Mouse (Mus musculus) limb, embryonic 14.5 days (tissue): ENCODE results near the gene Gm6217. TPM values are rescaled to one million over a fixed set of nuclear protein-coding genes. Genes with fewer than 3 reads are reported as not detected.

ENCODE experiments used
- ATAC-seq: fragments of 200-750 bp; cut with Nextera tagmentation; 2 replicates; pipeline ENCODE4 v1.8.0; 2017; ENCODE audit warnings: low read depth, moderate number of reproducible peaks, moderate TSS enrichment; ENCODE audit not compliant: low FRiP score
- DNase-seq: peaks from one replicate; pipeline ENCODE4 v3.0.0-alpha.2; 2015; ENCODE audit warnings: low spot score
- H3K27ac ChIP-seq: fragments of 300-500 bp; sonication (generic); replicated peaks from 2 replicates; pipeline ENCODE4 v1.5.1; 2014; ENCODE audit warnings: low read depth, mild to moderate bottlenecking, low read length, moderate library complexity, mixed read lengths
- H3K27me3 ChIP-seq: fragments of 300-500 bp; sonication (generic); 2 replicates; pipeline ENCODE4 v1.6.1; 2014; ENCODE audit warnings: low read length, mixed read lengths; ENCODE audit not compliant: control insufficient read depth, insufficient read depth
- H3K36me3 ChIP-seq: fragments of 300-500 bp; sonication (generic); 2 replicates; pipeline ENCODE4 v1.6.1; 2014; ENCODE audit warnings: mild to moderate bottlenecking, low read length, moderate library complexity, mixed read lengths; ENCODE audit not compliant: control insufficient read depth, insufficient read depth
- H3K4me1 ChIP-seq: fragments of 300-500 bp; sonication (generic); 2 replicates; pipeline ENCODE4 v1.6.1; 2014; ENCODE audit warnings: antibody characterized with exemption, low read length, mixed read lengths; ENCODE audit not compliant: control insufficient read depth, insufficient read depth
- H3K4me2 ChIP-seq: fragments of 300-500 bp; sonication (generic); replicated peaks from 2 replicates; pipeline ENCODE4 v1.6.1; 2014; ENCODE audit warnings: low read depth, mild to moderate bottlenecking, low read length, moderate library complexity; ENCODE audit not compliant: severe bottlenecking
- H3K4me3 ChIP-seq: fragments of 300-500 bp; sonication (generic); replicated peaks from 2 replicates; pipeline ENCODE4 v1.5.1; 2014; ENCODE audit warnings: low read length
- H3K9ac ChIP-seq: fragments of 300-500 bp; sonication (generic); 2 replicates; pipeline ENCODE4 v1.6.1; 2014; ENCODE audit warnings: mild to moderate bottlenecking, low read depth, low read length, moderate library complexity; ENCODE audit not compliant: severe bottlenecking
- H3K9me3 ChIP-seq: fragments of 300-500 bp; sonication (generic); 2 replicates; pipeline ENCODE4 v1.6.1; 2016; ENCODE audit warnings: low read length; ENCODE audit not compliant: control insufficient read depth
- POLR2A ChIP-seq: fragments of 200-500 bp; IDR thresholded peaks from 2 replicates; pipeline ENCODE4 v1.8.0; 2012; ENCODE audit warnings: inconsistent platforms, mild to moderate bottlenecking, moderate library complexity, borderline replicate concordance; ENCODE audit not compliant: insufficient read depth, insufficient read length; ENCODE audit errors: extremely low read depth
- WGBS: fragments of 180-500 bp; shearing (Covaris S2); extraction: QIAGEN DNeasy Blood & Tissue Kit; methylation state at CpG from one replicate; pipeline ENCODE4 v1.1.7; 2014; 5-methylcytosine and 5-hydroxymethylcytosine counted together
- polyA plus RNA-seq, 2 experiments: library from polyadenylated mRNA; depleted of rRNA in 1 of 2; stranded (reverse) in 1 of 2; unstranded in 1 of 2; fragments of >200 nt; fragmentation: Nextera tagmentation in 1 of 2; extraction: Ambion mirVana in 1 of 2; gene quantifications; 2 replicates each; pipeline versions ENCODE4 v1.2.1 to v1.2.3; 2012 to 2014

Gm6217 gene
- polyA plus RNA-seq, 2 experiments, result 0.08 TPM; not detected in 1

- H3K36me3 ChIP-seq, result peaks cover 37% of the 10 kb centered on the region
- no peak overlapping the region for H3K4me3 ChIP-seq
- no peak for TF ChIP-seq POLR2A
- H3K27ac ChIP-seq, result no peak overlapping the region
- no peaks in the 10 kb centered on the region for H3K4me1 ChIP-seq
- no peaks in the 10 kb centered on the region for H3K27me3 ChIP-seq
- no peak for DNase-seq
- H3K9me3 ChIP-seq, result no peaks in the 10 kb centered on the region
- ATAC-seq, result no peak
- no peak overlapping the region for H3K4me2 ChIP-seq
- 89% methylated on average over 3 of the region's 3 CpGs for WGBS
- H3K9ac ChIP-seq, result no peak overlapping the region
Observed at GRCm38 (mm10) chr1:82901201-82901600, 30.0 kb downstream of the Gm6217 start.

- 85% methylated on average over 1 of the region's 1 CpGs for WGBS
- Histone ChIP-seq H3K4me2 (no peak overlapping the region), H3K4me3 (no peak overlapping the region), H3K27ac (no peak overlapping the region), H3K9me3 (no peaks in the 10 kb centered on the region), H3K36me3 (peaks cover 37% of the 10 kb centered on the region), H3K4me1 (no peaks in the 10 kb centered on the region), H3K9ac (no peak overlapping the region), H3K27me3 (no peaks in the 10 kb centered on the region)
- no peak for TF ChIP-seq POLR2A
- ATAC-seq (no peak), DNase-seq (no peak)
Observed at GRCm38 (mm10) chr1:82900567-82900966, 30.6 kb downstream of the Gm6217 start.

GRCm38 (mm10) chr1:82893269-82893668, 37.9 kb downstream of the Gm6217 start:
- Histone ChIP-seq H3K4me2 (no peak overlapping the region), H3K4me1 (no peaks in the 10 kb centered on the region), H3K9me3 (no peaks in the 10 kb centered on the region), H3K27ac (no peak overlapping the region), H3K9ac (no peak overlapping the region), H3K4me3 (no peak overlapping the region), H3K36me3 (peaks cover 46% of the 10 kb centered on the region), H3K27me3 (no peaks in the 10 kb centered on the region)
- WGBS, result 92% methylated on average over 7 of the region's 7 CpGs
- TF ChIP-seq POLR2A, result no peak
- ATAC-seq, result no peak
- DNase-seq, result no peak

Other genes with a start within 250 kb of the Gm6217 start
- gene Mff, start 206.5 kb downstream of the Gm6217 start, polyA plus RNA-seq (2012; rRNA removed), result 150 and 176 TPM in 2 replicates
- 223 and 224 TPM in 2 replicates for gene Mff, start 206.5 kb downstream of the Gm6217 start, polyA plus RNA-seq (2014; fragmentation: Nextera tagmentation; extraction: Ambion mirVana)
- gene Tm4sf20, start 162.9 kb downstream of the Gm6217 start, polyA plus RNA-seq (2012; rRNA removed), result not detected in 2 replicates
- gene Tm4sf20, start 162.9 kb downstream of the Gm6217 start, polyA plus RNA-seq (2014; fragmentation: Nextera tagmentation; extraction: Ambion mirVana), result not detected in 2 replicates
- gene Gm47791, start 160.2 kb downstream of the Gm6217 start, polyA plus RNA-seq (2012; rRNA removed), result not detected in 2 replicates
- not detected in 2 replicates for gene Gm47791, start 160.2 kb downstream of the Gm6217 start, polyA plus RNA-seq (2014; fragmentation: Nextera tagmentation; extraction: Ambion mirVana)
- 39.6 and 47.4 TPM in 2 replicates for gene Agfg1, start 91.9 kb downstream of the Gm6217 start, polyA plus RNA-seq (2012; rRNA removed)
- 36.9 and 41.8 TPM in 2 replicates for gene Agfg1, start 91.9 kb downstream of the Gm6217 start, polyA plus RNA-seq (2014; fragmentation: Nextera tagmentation; extraction: Ambion mirVana)
- gene A030005L19Rik, start 18.1 kb downstream of the Gm6217 start, polyA plus RNA-seq (2012; rRNA removed), result 0.55 and 1.9 TPM in 2 replicates
- 0.23 TPM in 1 of 2 replicates, not detected in the other for gene A030005L19Rik, start 18.1 kb downstream of the Gm6217 start, polyA plus RNA-seq (2014; fragmentation: Nextera tagmentation; extraction: Ambion mirVana)
- not detected in 2 replicates for gene A030014E15Rik, start 6.5 kb downstream of the Gm6217 start, polyA plus RNA-seq (2012; rRNA removed)
- not detected in 2 replicates for gene A030014E15Rik, start 6.5 kb downstream of the Gm6217 start, polyA plus RNA-seq (2014; fragmentation: Nextera tagmentation; extraction: Ambion mirVana)
- gene A030003K21Rik, start 12.0 kb upstream of the Gm6217 start, polyA plus RNA-seq (2012; rRNA removed), result 0.08 TPM in 1 of 2 replicates, not detected in the other
- gene A030003K21Rik, start 12.0 kb upstream of the Gm6217 start, polyA plus RNA-seq (2014; fragmentation: Nextera tagmentation; extraction: Ambion mirVana), result 0.33 TPM in 1 of 2 replicates, not detected in the other
- gene Gm7544, start 24.6 kb upstream of the Gm6217 start, polyA plus RNA-seq (2012; rRNA removed), result 0.14 TPM in 1 of 2 replicates, not detected in the other
- gene Gm7544, start 24.6 kb upstream of the Gm6217 start, polyA plus RNA-seq (2014; fragmentation: Nextera tagmentation; extraction: Ambion mirVana), result not detected in 2 replicates
- not detected in 2 replicates for gene Gm47955, start 28.9 kb upstream of the Gm6217 start, polyA plus RNA-seq (2012; rRNA removed)
- not detected in 2 replicates for gene Gm47955, start 28.9 kb upstream of the Gm6217 start, polyA plus RNA-seq (2014; fragmentation: Nextera tagmentation; extraction: Ambion mirVana)
- gene Gm47959, start 69.1 kb upstream of the Gm6217 start, polyA plus RNA-seq (2012; rRNA removed), result not detected in 2 replicates
- not detected in 2 replicates for gene Gm47959, start 69.1 kb upstream of the Gm6217 start, polyA plus RNA-seq (2014; fragmentation: Nextera tagmentation; extraction: Ambion mirVana)
- 1.2 and 1.3 TPM in 2 replicates for gene Slc19a3, start 107.0 kb upstream of the Gm6217 start, polyA plus RNA-seq (2012; rRNA removed)
- gene Slc19a3, start 107.0 kb upstream of the Gm6217 start, polyA plus RNA-seq (2014; fragmentation: Nextera tagmentation; extraction: Ambion mirVana), result 0.35 and 0.54 TPM in 2 replicates
- gene Krtap28-10, start 111.1 kb upstream of the Gm6217 start, polyA plus RNA-seq (2012; rRNA removed), result not detected in 2 replicates
- not detected in 2 replicates for gene Krtap28-10, start 111.1 kb upstream of the Gm6217 start, polyA plus RNA-seq (2014; fragmentation: Nextera tagmentation; extraction: Ambion mirVana)
- not detected in 2 replicates for gene Gm47969, start 113.5 kb upstream of the Gm6217 start, polyA plus RNA-seq (2012; rRNA removed)
- not detected in 2 replicates for gene Gm47969, start 113.5 kb upstream of the Gm6217 start, polyA plus RNA-seq (2014; fragmentation: Nextera tagmentation; extraction: Ambion mirVana)
- gene A030005K14Rik, start 128.0 kb upstream of the Gm6217 start, polyA plus RNA-seq (2012; rRNA removed), result not detected in 2 replicates
- not detected in 2 replicates for gene A030005K14Rik, start 128.0 kb upstream of the Gm6217 start, polyA plus RNA-seq (2014; fragmentation: Nextera tagmentation; extraction: Ambion mirVana)
- 0.09 and 0.13 TPM in 2 replicates for gene Krtap28-13, start 129.5 kb upstream of the Gm6217 start, polyA plus RNA-seq (2012; rRNA removed)
- gene Krtap28-13, start 129.5 kb upstream of the Gm6217 start, polyA plus RNA-seq (2014; fragmentation: Nextera tagmentation; extraction: Ambion mirVana), result not detected in 2 replicates
- 0.13 TPM in 1 of 2 replicates, not detected in the other for gene Ccl20, start 185.4 kb upstream of the Gm6217 start, polyA plus RNA-seq (2012; rRNA removed)
- not detected in 2 replicates for gene Ccl20, start 185.4 kb upstream of the Gm6217 start, polyA plus RNA-seq (2014; fragmentation: Nextera tagmentation; extraction: Ambion mirVana)
- 0.36 and 0.45 TPM in 2 replicates for gene Daw1, start 228.4 kb upstream of the Gm6217 start, polyA plus RNA-seq (2012; rRNA removed)
- 0.18 and 0.29 TPM in 2 replicates for gene Daw1, start 228.4 kb upstream of the Gm6217 start, polyA plus RNA-seq (2014; fragmentation: Nextera tagmentation; extraction: Ambion mirVana)